Mouse (Mus musculus) macrophage (primary cell): ENCODE results near the gene Ccnl2. TPM values are rescaled to one million over a fixed set of nuclear protein-coding genes. Genes with fewer than 3 reads are reported as not detected.

Source experiments
- H3K27ac ChIP-seq: fragments of 350-480 bp; formaldehyde crosslinking; 2 replicates; pipeline ENCODE4 v1.9.0; 2021
- H3K36me3 ChIP-seq: fragments of 350-480 bp; formaldehyde crosslinking; 2 replicates; pipeline ENCODE4 v1.9.0; 2021; ENCODE audit errors: inconsistent target
- H3K4me3 ChIP-seq: fragments of 350-480 bp; formaldehyde crosslinking; 2 replicates; pipeline ENCODE4 v1.9.0; 2021; ENCODE audit errors: inconsistent target
- H3K79me2 ChIP-seq: fragments of 350-480 bp; formaldehyde crosslinking; 2 replicates; pipeline ENCODE4 v1.9.0; 2021; ENCODE audit errors: inconsistent target
- WGBS: methylation state at CpG from one replicate; pipeline ENCODE4 v1.1.7; 2026; ENCODE audit warnings: inconsistent platforms; ENCODE audit not compliant: missing documents; 5-methylcytosine and 5-hydroxymethylcytosine counted together
- polyA plus RNA-seq: library from polyadenylated mRNA; stranded (reverse); fragments of 250-400 nt; gene quantifications from 3 replicates; pipeline ENCODE4 v1.2.4, GENCODE M21; 2018; ENCODE audit warnings: inconsistent platforms

The Ccnl2 gene
- polyA plus RNA-seq, 1 experiment from 2014 or later = 21.9 TPM

- H3K36me3 ChIP-seq = no peaks in the 10 kb centered on the region
- H3K27ac ChIP-seq = no peak within 1 kb of the TSS
- H3K4me3 ChIP-seq = peak within 1 kb of the TSS; percentile 12; the same call in 1 of the 2 replicates
- WGBS = 84% methylated on average over 16 of the region's 16 CpGs
- no peaks in the 10 kb centered on the region for H3K79me2 ChIP-seq
Observed at GRCm38 (mm10) chr4:155839483-155839910, 27.2 kb downstream of the Ccnl2 start, which contains the start of gene Mxra8. Mxra8 (plus strand) TSS chr4:155839680.

DNA sequence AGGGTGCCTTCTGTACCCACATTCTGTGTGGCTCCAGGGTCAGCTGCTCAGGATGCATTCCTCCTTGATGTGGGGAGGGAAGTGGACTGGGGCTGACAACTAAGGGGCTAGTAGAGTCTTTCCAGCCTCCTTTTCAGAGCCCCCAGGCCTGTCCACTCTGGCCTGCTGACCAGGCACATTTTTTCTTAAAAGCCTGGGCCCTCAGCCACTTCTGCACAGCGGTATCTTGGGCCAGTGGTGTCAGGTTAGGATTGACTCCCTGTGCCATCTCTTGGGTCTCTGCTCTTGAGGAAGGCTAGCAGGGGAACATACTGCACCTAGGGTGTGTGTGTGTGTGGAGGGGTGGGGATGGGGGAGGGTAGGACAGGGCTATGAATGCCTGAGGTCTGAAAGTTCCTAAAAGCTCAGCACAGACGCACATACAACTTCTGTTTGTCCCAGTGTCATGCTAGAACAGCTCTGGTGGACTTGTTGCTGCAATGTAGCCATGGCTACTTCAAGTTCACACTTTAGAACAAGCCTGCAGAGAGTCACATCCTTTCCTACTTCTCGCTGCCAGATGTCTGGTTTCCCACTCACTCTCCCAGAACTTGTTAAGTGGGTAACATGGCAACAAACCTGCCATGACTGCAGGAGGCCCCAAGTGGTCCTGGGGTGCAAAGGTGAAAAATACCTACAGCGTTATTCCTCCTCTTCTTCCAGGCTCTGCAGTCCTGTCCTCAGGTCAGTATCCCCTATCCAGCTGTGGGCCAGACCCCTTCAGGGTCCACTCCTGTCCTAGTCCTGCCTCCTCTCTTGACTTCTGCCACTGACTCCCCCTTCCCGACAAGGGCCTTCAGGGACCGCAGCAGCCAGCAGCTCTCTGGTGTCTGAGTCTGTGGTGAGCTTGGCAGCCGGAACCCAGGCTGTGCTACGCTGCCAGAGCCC, 28.1 kb downstream of the Ccnl2 start:
- Histone ChIP-seq H3K4me3 (peak overlapping the region; percentile 12; the same call in 1 of the 2 replicates), H3K79me2 (no peaks in the 10 kb centered on the region), H3K27ac (no peak overlapping the region), H3K36me3 (no peaks in the 10 kb centered on the region)
- 34% methylated on average over 8 of the region's 8 CpGs for WGBS

GRCm38 (mm10) chr4:155841003-155841454, 28.7 kb downstream of the Ccnl2 start:
- Histone ChIP-seq H3K79me2 (no peaks in the 10 kb centered on the region), H3K4me3 (peak overlapping the region; percentile 12; the same call in 1 of the 2 replicates), H3K27ac (no peak overlapping the region), H3K36me3 (no peaks in the 10 kb centered on the region)
- WGBS = 3% methylated on average over 21 of the region's 32 CpGs

GRCm38 (mm10) chr4:155841651-155842270, 29.5 kb downstream of the Ccnl2 start:
- H3K36me3 ChIP-seq = no peaks in the 10 kb centered on the region
- WGBS = 74% methylated on average over 37 of the region's 38 CpGs
- no peak overlapping the region for H3K4me3 ChIP-seq

GRCm38 (mm10) chr4:155843231-155843630, 30.9 kb downstream of the Ccnl2 start:
- H3K79me2 ChIP-seq = peaks cover 4% of the 10 kb centered on the region
- 98% methylated on average over 5 of the region's 5 CpGs for WGBS
- no peak overlapping the region for H3K27ac ChIP-seq
- no peaks in the 10 kb centered on the region for H3K36me3 ChIP-seq
- no peak overlapping the region for H3K4me3 ChIP-seq

More at GRCm38 (mm10) chr4:155841651-155842270, 29.5 kb downstream of the Ccnl2 start:
- H3K79me2 ChIP-seq = no peaks in the 10 kb centered on the region
- H3K27ac ChIP-seq = no peak overlapping the region

- Histone ChIP-seq H3K36me3 (no peaks in the 10 kb centered on the region), H3K4me3 (peak within 1 kb of the TSS; percentile 49), H3K27ac (peak within 1 kb of the TSS; percentile 34), H3K79me2 (peaks cover 42% of the 10 kb centered on the region)
- 5% methylated on average over 47 of the region's 65 CpGs for WGBS
Observed at GRCm38 (mm10) chr4:155846871-155847578, 34.7 kb downstream of the Ccnl2 start, which contains the start of gene Dvl1. Dvl1 (plus strand) TSS chr4:155847402.

DNA sequence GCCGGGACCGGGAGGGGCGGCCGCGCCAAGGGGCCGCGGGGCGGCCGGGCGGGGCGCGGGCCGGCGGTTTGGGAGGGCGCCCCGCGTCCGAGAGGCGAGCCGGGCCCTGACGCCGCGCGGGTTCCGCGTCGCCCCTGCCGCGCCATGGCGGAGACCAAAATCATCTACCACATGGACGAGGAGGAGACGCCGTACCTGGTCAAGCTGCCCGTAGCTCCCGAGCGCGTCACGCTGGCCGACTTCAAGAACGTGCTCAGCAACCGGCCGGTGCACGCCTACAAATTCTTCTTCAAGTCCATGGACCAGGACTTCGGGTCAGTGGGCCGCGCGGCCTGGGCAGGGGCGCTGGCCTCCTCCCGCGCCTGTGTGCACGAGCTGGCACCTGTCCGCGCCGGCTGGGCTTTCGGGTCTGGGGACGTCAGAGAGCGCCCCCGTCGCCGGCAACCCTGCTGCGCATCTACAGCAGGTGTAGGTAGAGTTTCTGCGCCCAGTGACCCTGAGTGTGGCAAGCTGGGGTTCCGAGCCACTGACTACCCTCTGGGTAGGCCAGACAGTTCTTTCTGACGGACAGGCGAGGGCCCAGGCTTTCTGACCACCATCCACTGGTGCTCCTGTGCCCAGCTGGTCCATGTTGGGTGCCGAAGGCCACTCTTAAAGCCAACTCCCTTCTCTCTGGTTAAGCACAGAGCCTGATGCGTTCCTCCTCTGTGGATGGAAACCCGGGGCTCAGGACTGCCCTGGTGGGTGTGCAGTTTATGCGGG, 35.5 kb downstream of the Ccnl2 start:
- H3K27ac ChIP-seq = no peak overlapping the region
- 2% methylated on average over 63 of the region's 69 CpGs for whole genome bisulfite sequencing
- H3K79me2 ChIP-seq = peaks cover 47% of the 10 kb centered on the region
- H3K36me3 ChIP-seq = no peaks in the 10 kb centered on the region
- H3K4me3 ChIP-seq = peak overlapping the region; percentile 42

GRCm38 (mm10) chr4:155848434-155849095, 36.3 kb downstream of the Ccnl2 start:
- peaks cover 47% of the 10 kb centered on the region for H3K79me2 ChIP-seq
- H3K4me3 ChIP-seq = peak overlapping the region; percentile 42
- 87% methylated on average over 7 of the region's 7 CpGs for WGBS
- H3K27ac ChIP-seq = no peak overlapping the region
- H3K36me3 ChIP-seq = no peaks in the 10 kb centered on the region

- H3K4me3 ChIP-seq = no peak overlapping the region
Observed at GRCm38 (mm10) chr4:155849391-155849790, 37.1 kb downstream of the Ccnl2 start.

GRCm38 (mm10) chr4:155849792-155850451, 37.6 kb downstream of the Ccnl2 start:
- H3K4me3 ChIP-seq = no peak overlapping the region
- H3K27ac ChIP-seq = no peak overlapping the region
- H3K79me2 ChIP-seq = peaks cover 47% of the 10 kb centered on the region
- no peaks in the 10 kb centered on the region; the same call in 1 of the 2 replicates for H3K36me3 ChIP-seq
- 97% methylated on average over 3 of the region's 3 CpGs for WGBS

More at GRCm38 (mm10) chr4:155849391-155849790, 37.1 kb downstream of the Ccnl2 start:
- WGBS = 95% methylated on average over 2 of the region's 2 CpGs
- Histone ChIP-seq H3K79me2 (peaks cover 47% of the 10 kb centered on the region), H3K36me3 (no peaks in the 10 kb centered on the region), H3K27ac (no peak overlapping the region)

GRCm38 (mm10) chr4:155851368-155851767, 39.1 kb downstream of the Ccnl2 start:
- Histone ChIP-seq H3K4me3 (no peak overlapping the region), H3K79me2 (peaks cover 47% of the 10 kb centered on the region), H3K27ac (no peak overlapping the region), H3K36me3 (peaks cover 9% of the 10 kb centered on the region; the same call in 1 of the 2 replicates)
- 83% methylated on average over 3 of the region's 3 CpGs for WGBS

DNA sequence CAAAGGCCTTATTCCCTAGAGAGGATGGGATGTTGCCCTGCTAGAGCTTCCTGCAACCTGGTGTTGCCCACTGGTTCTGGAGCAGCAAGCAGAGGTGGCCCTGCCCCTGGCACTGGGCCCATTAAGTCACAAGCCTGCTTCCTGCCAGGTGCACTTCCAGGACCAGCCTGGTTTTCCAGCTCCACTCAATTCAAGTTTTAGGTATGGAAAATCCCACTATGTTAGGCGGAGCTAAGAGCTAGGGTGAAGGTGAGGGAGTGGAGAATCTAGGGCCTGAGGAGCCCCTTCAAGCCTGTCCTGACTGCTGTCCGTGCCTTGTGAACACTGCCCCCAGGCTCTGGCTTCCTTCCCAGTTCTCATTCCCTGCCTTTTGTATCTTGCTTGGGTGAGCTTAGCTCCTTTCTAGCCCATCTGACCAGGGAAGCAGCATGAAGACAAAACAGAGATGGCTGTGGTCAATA, 39.7 kb downstream of the Ccnl2 start:
- WGBS = 95% methylated on average over 2 of the region's 2 CpGs

DNA sequence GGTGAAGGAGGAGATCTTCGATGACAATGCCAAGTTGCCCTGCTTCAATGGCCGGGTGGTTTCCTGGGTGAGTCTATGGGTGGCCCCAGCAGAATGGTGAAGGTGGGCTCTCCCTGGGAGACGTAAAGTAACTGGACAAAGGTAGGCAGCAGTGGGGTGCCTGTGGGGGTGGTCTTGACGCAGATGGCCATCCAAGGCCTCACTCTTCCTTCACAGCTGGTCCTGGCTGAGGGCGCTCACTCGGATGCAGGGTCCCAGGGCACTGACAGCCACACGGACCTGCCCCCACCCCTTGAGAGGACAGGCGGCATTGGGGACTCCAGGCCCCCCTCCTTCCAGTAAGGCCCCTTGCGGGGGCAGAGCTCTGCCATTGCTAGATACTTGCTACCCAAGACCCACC, 41.1 kb downstream of the Ccnl2 start:
- Histone ChIP-seq H3K79me2 (peaks cover 41% of the 10 kb centered on the region), H3K4me3 (no peak overlapping the region), H3K36me3 (peaks cover 9% of the 10 kb centered on the region; the same call in 1 of the 2 replicates), H3K27ac (no peak overlapping the region)
- WGBS = 93% methylated on average over 9 of the region's 9 CpGs

More for the DNA sequence above, 39.7 kb downstream of the Ccnl2 start:
- Histone ChIP-seq H3K79me2 (peaks cover 47% of the 10 kb centered on the region), H3K27ac (no peak overlapping the region), H3K36me3 (peaks cover 9% of the 10 kb centered on the region; the same call in 1 of the 2 replicates), H3K4me3 (no peak overlapping the region)
